Mouse (Mus musculus) intestine, embryonic 14.5 days (tissue): ENCODE results near the gene Kcnip1. TPM values are rescaled to one million over a fixed set of nuclear protein-coding genes. Genes with fewer than 3 reads are reported as not detected.

ENCODE experiments used
- ATAC-seq: fragments of 200-750 bp; cut with Nextera tagmentation; replicated peaks from 2 replicates; pipeline ENCODE4 v1.8.0; 2017; ENCODE audit warnings: low read depth, moderate number of reproducible peaks, moderate TSS enrichment, moderate library complexity; ENCODE audit not compliant: low FRiP score, low TSS enrichment
- DNase-seq: peaks from one replicate; pipeline ENCODE4 v3.0.0-alpha.2; 2018; ENCODE audit warnings: low spot score
- H3K27ac ChIP-seq: fragments of 300-500 bp; sonication (generic); 2 replicates; pipeline ENCODE4 v1.5.1; 2014; ENCODE audit warnings: low read depth, mild to moderate bottlenecking, control low read depth
- H3K27me3 ChIP-seq: fragments of 300-500 bp; sonication (generic); replicated peaks from 2 replicates; pipeline ENCODE4 v1.6.1; 2014; ENCODE audit warnings: low read length, control low read depth; ENCODE audit not compliant: control insufficient read depth, insufficient read depth
- H3K36me3 ChIP-seq: fragments of 300-500 bp; sonication (generic); 2 replicates; pipeline ENCODE4 v1.6.1; 2014; ENCODE audit warnings: low read length, control low read depth; ENCODE audit not compliant: control insufficient read depth, insufficient read depth
- H3K4me1 ChIP-seq: fragments of 300-500 bp; sonication (generic); replicated peaks from 2 replicates; pipeline ENCODE4 v1.6.1; 2014; ENCODE audit warnings: low read length, control low read depth, mixed read lengths; ENCODE audit not compliant: control insufficient read depth, insufficient read depth
- H3K4me2 ChIP-seq: fragments of 300-500 bp; sonication (generic); 2 replicates; pipeline ENCODE4 v1.6.1; 2014; ENCODE audit warnings: low read length
- H3K4me3 ChIP-seq: fragments of 300-500 bp; sonication (generic); 2 replicates; pipeline ENCODE4 v1.5.1; 2014; ENCODE audit warnings: low read depth, low read length, control low read depth, mixed read lengths
- H3K9ac ChIP-seq: fragments of 300-500 bp; sonication (generic); 2 replicates; pipeline ENCODE4 v1.6.1; 2014; ENCODE audit warnings: mild to moderate bottlenecking, low read length
- H3K9me3 ChIP-seq: fragments of 300-500 bp; sonication (generic); 2 replicates; pipeline ENCODE4 v1.6.1; 2016; ENCODE audit warnings: low read length, control low read depth; ENCODE audit not compliant: control insufficient read depth
- WGBS: fragments of 180-500 bp; shearing (Covaris S2); extraction: QIAGEN DNeasy Blood & Tissue Kit; methylation state at CpG from one replicate; pipeline ENCODE4 v1.1.7; 2014; 5-methylcytosine and 5-hydroxymethylcytosine counted together
- polyA plus RNA-seq: library from polyadenylated mRNA; unstranded; fragments of >200 nt; fragmentation: Nextera tagmentation; extraction: Ambion mirVana; gene quantifications from 2 replicates; pipeline ENCODE4 v1.2.1, GENCODE M21; 2014

Gene Kcnip1
- polyA plus RNA-seq, 1 experiment from 2014 or later: 13.1 TPM

GRCm38 (mm10) chr11:33845931-33846330 is 147.0 kb downstream of the Kcnip1 start:
- ATAC-seq (no peak), DNase-seq (no peak)
- Histone ChIP-seq H3K4me1 (no peaks in the 10 kb centered on the region), H3K27ac (no peak overlapping the region), H3K4me3 (no peak overlapping the region), H3K9me3 (no peaks in the 10 kb centered on the region), H3K9ac (no peak overlapping the region), H3K27me3 (peaks cover 38% of the 10 kb centered on the region), H3K4me2 (no peak overlapping the region), H3K36me3 (no peaks in the 10 kb centered on the region)
- WGBS: 53% methylated on average over 5 of the region's 5 CpGs

- no peak overlapping the region for H3K27ac ChIP-seq
- peak overlapping the region; percentile 36 for H3K4me3 ChIP-seq
- no peaks in the 10 kb centered on the region for H3K9me3 ChIP-seq
- no peaks in the 10 kb centered on the region for H3K4me1 ChIP-seq
- under 1% methylated on average over 50 of the region's 52 CpGs for WGBS
- H3K4me2 ChIP-seq: peak overlapping the region; percentile 75
- H3K9ac ChIP-seq: peak overlapping the region; percentile 32
- ATAC-seq: peak; percentile 43; the same call in 1 of the 2 replicates
- peak; percentile 67 for DNase-seq
- peaks cover 38% of the 10 kb centered on the region for H3K27me3 ChIP-seq
- H3K36me3 ChIP-seq: no peaks in the 10 kb centered on the region
These were observed 149.6 kb downstream of the Kcnip1 start for GRCm38 (mm10) chr11:33843294-33843864.

- no peak overlapping the region for H3K27ac ChIP-seq
- H3K9ac ChIP-seq: no peak overlapping the region
- no peak for ATAC-seq
These were observed 153.9 kb downstream of the Kcnip1 start for GRCm38 (mm10) chr11:33839049-33839448.

GRCm38 (mm10) chr11:33829774-33830173 is 163.2 kb downstream of the Kcnip1 start:
- Histone ChIP-seq H3K4me1 (no peaks in the 10 kb centered on the region; the same call in 1 of the 2 replicates), H3K27me3 (no peaks in the 10 kb centered on the region), H3K27ac (no peak overlapping the region), H3K9me3 (no peaks in the 10 kb centered on the region), H3K36me3 (no peaks in the 10 kb centered on the region), H3K4me3 (no peak overlapping the region), H3K9ac (no peak overlapping the region), H3K4me2 (no peak overlapping the region)
- ATAC-seq (no peak), DNase-seq (no peak)
- 74% methylated on average over 2 of the region's 2 CpGs for WGBS

More at GRCm38 (mm10) chr11:33839049-33839448, 153.9 kb downstream of the Kcnip1 start:
- no peak overlapping the region for H3K4me2 ChIP-seq
- H3K4me1 ChIP-seq: no peaks in the 10 kb centered on the region
- WGBS: 93% methylated on average over 3 of the region's 3 CpGs
- H3K4me3 ChIP-seq: no peak overlapping the region
- no peak for DNase-seq
- no peaks in the 10 kb centered on the region for H3K36me3 ChIP-seq
- peaks cover 28% of the 10 kb centered on the region for H3K27me3 ChIP-seq
- no peaks in the 10 kb centered on the region for H3K9me3 ChIP-seq

- Histone ChIP-seq H3K27ac (no peak overlapping the region), H3K9me3 (no peaks in the 10 kb centered on the region), H3K4me1 (no peaks in the 10 kb centered on the region; the same call in 1 of the 2 replicates), H3K36me3 (no peaks in the 10 kb centered on the region), H3K9ac (no peak overlapping the region), H3K4me2 (no peak overlapping the region), H3K4me3 (no peak overlapping the region), H3K27me3 (no peaks in the 10 kb centered on the region)
- DNase-seq (no peak), ATAC-seq (no peak)
- whole genome bisulfite sequencing: 77% methylated on average over 6 of the region's 6 CpGs
These were observed 165.1 kb downstream of the Kcnip1 start for GRCm38 (mm10) chr11:33827829-33828206.

GRCm38 (mm10) chr11:33827085-33827828 is 165.7 kb downstream of the Kcnip1 start:
- Histone ChIP-seq H3K27me3 (no peaks in the 10 kb centered on the region), H3K4me2 (no peak overlapping the region), H3K27ac (no peak overlapping the region), H3K36me3 (no peaks in the 10 kb centered on the region), H3K4me1 (no peaks in the 10 kb centered on the region; the same call in 1 of the 2 replicates), H3K9ac (no peak overlapping the region), H3K9me3 (no peaks in the 10 kb centered on the region), H3K4me3 (no peak overlapping the region)
- no peak for DNase-seq
- WGBS: 48% methylated on average over 12 of the region's 12 CpGs
- ATAC-seq: no peak

GRCm38 (mm10) chr11:33824739-33825138 is 168.2 kb downstream of the Kcnip1 start:
- Histone ChIP-seq H3K9ac (no peak overlapping the region), H3K9me3 (no peaks in the 10 kb centered on the region), H3K4me2 (no peak overlapping the region), H3K4me1 (no peaks in the 10 kb centered on the region; the same call in 1 of the 2 replicates), H3K4me3 (no peak overlapping the region), H3K27ac (no peak overlapping the region), H3K36me3 (no peaks in the 10 kb centered on the region), H3K27me3 (no peaks in the 10 kb centered on the region)
- ATAC-seq (no peak), DNase-seq (no peak)
- 46% methylated on average over 6 of the region's 6 CpGs for WGBS

- H3K36me3 ChIP-seq: no peaks in the 10 kb centered on the region
- H3K4me2 ChIP-seq: no peak overlapping the region
- WGBS: 95% methylated on average over 5 of the region's 5 CpGs
- DNase-seq (no peak), ATAC-seq (no peak)
- no peak overlapping the region for H3K4me3 ChIP-seq
- no peaks in the 10 kb centered on the region; the same call in 1 of the 2 replicates for H3K4me1 ChIP-seq
- no peak overlapping the region for H3K9ac ChIP-seq
- no peak overlapping the region for H3K27ac ChIP-seq
- no peaks in the 10 kb centered on the region for H3K27me3 ChIP-seq
- no peaks in the 10 kb centered on the region for H3K9me3 ChIP-seq
These were observed 171.6 kb downstream of the Kcnip1 start for GRCm38 (mm10) chr11:33821331-33821730.
